Mouse (Mus musculus) heart, postnatal 25 days (tissue): ENCODE results near the gene Dnajc11. TPM values are rescaled to one million over a fixed set of nuclear protein-coding genes. Genes with fewer than 3 reads are reported as not detected.
A peak's percentile ranks its signal among the peaks of the same experiment; 100 is the strongest.

Experiments
- DNase-seq: peaks from one replicate; pipeline ENCODE4 v3.0.0; 2022; ENCODE audit warnings: low spot score
- intact Hi-C: fragments of 180-260 bp; cut with DNase I; formaldehyde crosslinking; loops from one replicate; pipeline ENCODE4 v1.15.1; 2025
- total RNA-seq, 2 experiments: library from RNA; stranded (reverse); gene quantifications; 2 replicates each; pipeline ENCODE4 v1.2.3; 2021

Dnajc11 gene
- 10 to 100 TPM; 82.3 to 96.4 TPM for total RNA-seq

- peak; percentile 84 for DNase-seq
- intact Hi-C loops, result loop anchor here (5.0 kb wide), 2 partner anchors 36 to 71 kb away; partner anchors contain the start of gene Camta1
These were observed at the start of gene Dnajc11 for GRCm38 (mm10) chr4:151933505-151934214. Gene Dnajc11 (plus strand): TSS chr4:151933691.

GRCm38 (mm10) chr4:151893241-151893640 is 40.2 kb upstream of the Dnajc11 start:
- intact Hi-C loops, result no loop called here
- DNase-seq, result no peak

GRCm38 (mm10) chr4:151894926-151895325 is 38.6 kb upstream of the Dnajc11 start:
- intact Hi-C loops, result loop anchor here (5.0 kb wide), 1 partner anchor 37 kb away; the partner anchor contains the start of gene Dnajc11
- DNase-seq, result no peak

GRCm38 (mm10) chr4:151895624-151896023 is 37.9 kb upstream of the Dnajc11 start:
- intact Hi-C loops, result loop anchor here (5.0 kb wide), 1 partner anchor 37 kb away; the partner anchor contains the start of gene Dnajc11
- DNase-seq, result no peak

- intact Hi-C loops, result loop anchor here (5.0 kb wide), 1 partner anchor 35 kb away; the partner anchor contains the start of gene Dnajc11
- no peak for DNase-seq
These were observed 36.3 kb upstream of the Dnajc11 start for GRCm38 (mm10) chr4:151897069-151897617.

- intact Hi-C loops, result loop anchor here (5.0 kb wide), 1 partner anchor 34 kb away; the partner anchor contains the start of gene Dnajc11
- DNase-seq, result no peak
These were observed 34.8 kb upstream of the Dnajc11 start for GRCm38 (mm10) chr4:151898600-151899245.

GRCm38 (mm10) chr4:151899707-151900384 is 33.6 kb upstream of the Dnajc11 start:
- intact Hi-C loops, result loop anchor here (2.0 to 5.0 kb wide), 2 partner anchors 21 to 32 kb away; partner anchors contain the start of gene Dnajc11
- no peak for DNase-seq

GRCm38 (mm10) chr4:151900735-151901134 is 32.8 kb upstream of the Dnajc11 start:
- no peak for DNase-seq
- intact Hi-C loops, result loop anchor here (2.0 kb wide), 1 partner anchor 20 kb away; no protein-coding TSS in a partner anchor

GRCm38 (mm10) chr4:151901422-151901821 is 32.1 kb upstream of the Dnajc11 start:
- no peak for DNase-seq
- intact Hi-C loops, result loop anchor here (2.0 kb wide), 1 partner anchor 19 kb away; no protein-coding TSS in a partner anchor

- no peak for DNase-seq
- intact Hi-C loops, result no loop called here
These were observed 31.3 kb upstream of the Dnajc11 start for GRCm38 (mm10) chr4:151902046-151902688.

- intact Hi-C loops, result no loop called here
- DNase-seq, result peak; percentile 88
These were observed 30.7 kb upstream of the Dnajc11 start for GRCm38 (mm10) chr4:151902689-151903241.

- peak; percentile 65 for DNase-seq
- intact Hi-C loops, result no loop called here
These were observed 29.4 kb upstream of the Dnajc11 start for GRCm38 (mm10) chr4:151904098-151904497.

GRCm38 (mm10) chr4:151905621-151906020 is 27.9 kb upstream of the Dnajc11 start:
- no peak for DNase-seq
- intact Hi-C loops, result no loop called here

GRCm38 (mm10) chr4:151907577-151908343 is 25.7 kb upstream of the Dnajc11 start:
- no peak for DNase-seq
- intact Hi-C loops, result no loop called here

- intact Hi-C loops, result no loop called here
- DNase-seq, result no peak
These were observed 24.7 kb upstream of the Dnajc11 start for GRCm38 (mm10) chr4:151908809-151909208.

GRCm38 (mm10) chr4:151916271-151916670 is 17.2 kb upstream of the Dnajc11 start:
- intact Hi-C loops, result loop anchor here (10.0 kb wide), 1 partner anchor 761 kb away; no protein-coding TSS in a partner anchor
- no peak for DNase-seq

GRCm38 (mm10) chr4:151919135-151919840 is 14.2 kb upstream of the Dnajc11 start:
- intact Hi-C loops, result loop anchor here (10.0 kb wide), 1 partner anchor 764 kb away; no protein-coding TSS in a partner anchor
- no peak for DNase-seq
